Mouse (Mus musculus): ENCODE measurements around the gene Tmbim6.
"Not testable (repeated sequence)": the region's sequence is repeated elsewhere in the genome, so short reads cannot be mapped to it uniquely, and the experiment has no call there.

Tmbim6 gene

DNA sequence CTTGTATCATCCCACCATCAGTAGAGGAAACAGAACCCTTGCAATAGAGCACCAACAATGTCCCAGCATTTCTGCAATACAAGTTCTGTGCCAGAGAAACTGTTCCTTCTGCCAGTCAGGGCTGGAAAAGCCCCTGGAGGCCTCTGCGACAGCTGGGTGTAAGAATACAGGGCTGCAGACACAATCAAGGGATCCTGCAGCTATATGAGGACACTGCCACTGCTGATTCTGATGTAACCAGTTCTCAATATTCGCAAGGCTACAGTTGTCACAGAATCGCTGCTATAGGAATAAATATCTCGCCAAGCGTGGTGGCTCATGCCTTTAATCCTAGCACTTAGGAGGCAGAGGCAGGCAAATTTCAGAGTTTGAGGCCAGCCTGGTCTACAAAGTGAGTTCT lies 16.4 kb upstream of the Tmbim6 start:
- in situ Hi-C loops (cut with MboI, MseI) = loop anchor here (5.0 kb wide), 1 partner anchor 54 kb away; no protein-coding TSS in a partner anchor

DNA sequence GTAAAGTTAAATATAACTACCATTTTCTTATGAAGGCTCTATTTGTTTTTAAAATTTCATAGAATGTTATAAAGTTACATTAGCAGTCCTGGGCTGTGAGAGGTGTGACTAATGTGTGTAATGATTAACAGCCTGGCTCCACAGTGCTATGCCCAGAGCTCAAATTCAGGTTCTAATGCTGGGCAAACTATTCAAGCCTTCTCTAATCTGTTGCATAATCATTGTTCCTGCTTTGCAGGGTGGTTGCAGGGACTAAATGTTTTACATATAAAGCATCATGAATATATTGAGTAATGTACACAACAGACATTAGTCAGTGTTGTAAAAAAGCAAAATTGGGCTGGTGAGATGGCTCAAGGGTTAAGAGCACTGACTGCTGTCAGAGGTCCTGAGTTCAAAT lies 9.8 kb upstream of the Tmbim6 start:
- in situ Hi-C loops (cut with MboI, MseI) = no loop called here

DNA sequence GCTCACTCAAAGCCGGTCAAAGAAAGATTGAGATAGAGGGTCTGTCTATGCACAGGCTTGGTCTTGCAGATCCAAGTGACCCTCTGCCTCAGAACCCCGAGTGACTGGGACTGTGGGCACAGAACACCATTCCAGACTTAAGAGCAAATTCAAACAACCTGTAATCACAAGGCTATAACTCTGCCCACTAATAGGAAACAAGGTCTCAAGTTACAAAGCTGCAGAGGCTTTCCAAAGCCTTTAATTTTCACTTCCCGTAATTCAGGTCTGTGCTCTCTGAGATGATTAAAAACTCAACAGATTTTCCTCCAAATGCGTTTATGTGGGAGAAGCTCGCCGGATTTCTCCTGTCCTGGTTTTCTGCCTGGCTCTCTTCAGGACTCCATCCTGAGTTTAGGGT lies 8.6 kb upstream of the Tmbim6 start:
- in situ Hi-C loops (cut with MboI, MseI) = no loop called here

DNA sequence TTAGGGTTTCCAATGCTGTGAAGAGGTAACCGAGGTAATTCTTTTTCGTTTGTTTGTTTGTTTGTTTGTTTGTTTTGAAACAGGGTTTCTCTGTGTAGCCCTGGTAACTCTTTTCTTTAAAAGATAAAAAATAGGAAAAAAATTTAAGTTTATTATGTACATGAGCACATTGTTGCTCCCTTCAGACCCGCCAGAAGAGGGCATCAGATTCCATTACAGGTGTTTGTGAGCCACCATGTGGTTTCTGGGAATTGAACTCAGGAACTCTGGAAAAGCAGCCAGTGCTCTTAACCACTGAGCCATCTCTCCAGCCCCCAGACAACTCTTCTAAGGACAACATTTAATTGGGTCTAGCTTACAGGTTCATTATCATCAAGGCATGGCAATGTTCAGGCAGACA lies 6.6 kb upstream of the Tmbim6 start:
- in situ Hi-C loops (cut with MboI, MseI) = not testable (repeated sequence)

DNA sequence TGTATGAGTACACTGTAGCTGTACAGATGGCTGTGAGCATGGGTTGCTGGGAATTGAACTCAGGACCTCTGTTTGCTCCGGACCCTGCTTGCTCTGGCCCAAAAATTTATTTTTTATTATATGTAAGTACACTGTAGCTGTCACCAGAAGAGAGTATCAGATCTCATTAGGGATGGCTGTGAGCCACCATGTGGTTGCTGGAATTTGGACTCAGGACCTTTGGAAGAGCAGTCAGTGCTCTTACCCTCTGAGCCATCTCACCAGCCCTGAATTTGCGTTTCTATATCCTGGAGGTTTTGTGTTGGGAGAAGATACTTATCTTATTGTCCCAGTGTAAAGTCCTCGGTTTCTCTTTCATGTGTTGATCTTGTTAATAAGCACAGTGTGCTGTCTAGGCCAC lies 5.9 kb upstream of the Tmbim6 start:
- in situ Hi-C loops (cut with MboI, MseI) = no loop called here

DNA sequence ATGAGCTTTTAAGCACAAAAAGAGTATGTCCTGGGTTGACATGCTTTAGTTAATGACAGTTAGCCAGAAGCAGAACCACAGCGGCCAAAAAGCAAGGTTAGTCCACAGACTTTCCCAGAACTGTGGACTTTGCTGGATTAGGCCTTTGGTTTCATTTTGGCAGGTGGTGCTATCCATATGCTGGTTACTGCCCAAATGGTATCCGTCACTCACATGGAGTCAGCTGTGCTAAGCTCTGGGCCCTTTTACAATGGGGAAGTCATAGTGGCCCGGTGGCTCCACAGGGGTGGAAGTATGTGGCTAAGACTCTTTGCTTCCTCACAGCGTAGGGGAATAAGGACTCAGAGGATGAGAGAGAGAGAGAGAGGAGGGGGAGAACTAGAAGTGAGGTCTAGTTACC lies 4.7 kb upstream of the Tmbim6 start:
- in situ Hi-C loops (cut with MboI, MseI) = no loop called here

DNA sequence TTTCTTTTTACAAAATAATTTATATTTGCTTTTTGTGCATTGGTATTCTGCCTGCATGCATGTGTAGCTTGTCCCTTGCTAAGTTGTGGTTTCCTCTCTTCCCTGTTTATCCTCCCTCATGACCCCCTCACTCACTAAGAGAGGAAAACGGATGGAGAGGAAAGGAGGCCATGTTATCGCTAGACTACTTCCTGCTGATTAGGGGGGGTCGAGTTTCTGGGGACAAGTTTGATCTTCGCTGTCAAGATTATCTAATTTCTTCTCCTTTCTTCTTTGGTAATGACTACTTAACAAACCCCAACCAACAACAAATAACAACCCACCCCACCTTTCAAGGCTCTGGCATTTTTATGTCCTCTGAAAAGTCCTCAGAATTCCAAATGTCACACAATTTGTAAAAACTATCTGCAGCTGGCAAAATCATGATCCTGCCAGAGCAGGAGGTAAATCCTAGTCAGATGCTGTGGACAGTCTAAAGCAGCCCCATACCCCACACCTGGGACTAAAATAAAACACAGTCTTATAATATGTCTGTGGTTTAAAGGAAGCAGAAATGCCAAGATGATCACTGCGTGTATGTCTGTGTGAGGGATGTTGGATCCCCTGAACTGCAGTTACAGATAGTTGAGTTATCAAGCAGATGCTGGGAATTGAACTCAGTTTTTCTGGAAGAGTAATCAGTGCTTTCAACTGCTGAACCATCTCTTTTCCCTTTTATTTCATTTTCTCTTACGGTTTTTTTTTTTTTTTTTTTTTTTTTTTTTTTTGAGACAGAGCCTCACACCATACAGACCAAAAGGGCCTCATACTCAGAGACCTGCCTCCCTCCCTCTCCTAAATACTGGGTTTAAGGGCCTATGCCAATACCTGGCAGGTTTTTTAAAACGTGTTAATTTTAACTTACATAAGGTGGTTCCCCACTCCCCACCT lies 1.9 kb upstream of the Tmbim6 start:
- in situ Hi-C loops (cut with MboI, MseI) = no loop called here

DNA sequence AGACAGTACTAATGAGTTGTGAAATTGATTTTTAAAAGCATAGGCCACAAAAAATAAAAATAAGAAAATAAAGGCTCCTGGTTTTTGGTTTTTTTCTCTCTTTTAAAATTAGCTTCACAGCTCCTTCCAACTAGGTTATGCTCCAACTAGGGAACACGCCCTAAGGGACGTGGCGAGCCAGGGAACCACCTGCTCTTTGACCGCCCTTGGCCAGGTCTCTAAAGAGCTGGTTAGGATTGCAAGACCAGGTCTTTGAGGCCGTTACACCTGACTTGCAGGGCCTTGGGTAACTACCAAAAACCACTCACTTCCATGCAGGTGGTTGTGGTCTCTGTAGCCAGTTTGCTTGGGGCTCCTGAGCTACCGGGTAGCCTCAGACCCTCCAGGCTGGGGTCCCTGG lies 707 bp upstream of the Tmbim6 start:
- in situ Hi-C loops (cut with MboI, MseI) = no loop called here

DNA sequence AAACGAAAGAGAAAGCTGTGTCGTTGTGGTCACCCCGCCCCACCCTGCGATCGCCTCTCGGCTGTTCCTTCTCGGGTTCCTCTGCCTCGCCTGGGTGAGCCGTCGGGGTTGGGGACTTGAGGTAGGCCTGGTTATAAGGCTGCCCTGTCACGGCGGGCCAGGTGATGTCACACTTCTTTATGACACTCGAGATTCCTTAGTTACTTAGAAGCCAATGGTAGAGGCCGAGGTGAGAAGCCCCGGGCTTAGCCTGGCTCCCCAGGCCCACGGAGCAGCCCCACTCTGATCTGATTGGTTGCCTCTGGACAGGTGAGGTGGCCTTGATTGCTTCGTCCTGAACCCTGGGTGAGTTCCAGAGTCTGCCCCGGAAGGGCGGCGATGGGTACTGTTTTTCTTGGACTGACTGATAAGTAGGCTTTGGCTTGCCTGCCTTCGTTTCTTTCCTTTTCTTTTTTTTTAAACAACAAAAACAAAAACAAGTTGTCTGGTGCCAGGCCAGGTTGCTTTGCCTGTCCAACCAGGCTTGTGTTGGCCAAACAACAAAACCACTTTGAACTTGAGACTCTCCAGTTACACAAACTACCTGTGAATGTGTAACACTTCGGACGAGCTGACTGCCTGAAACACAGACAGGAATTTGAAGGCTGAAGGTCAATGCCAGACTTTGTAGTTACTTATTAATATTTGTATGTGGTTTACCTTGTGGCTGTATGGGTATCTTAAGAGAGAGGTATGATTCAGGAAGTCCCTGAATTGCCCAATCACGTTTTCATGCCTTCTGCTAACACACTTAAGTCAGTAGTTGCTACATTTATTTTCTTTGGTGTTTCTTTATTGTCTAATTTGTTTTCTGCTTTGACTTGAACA lies 937 bp downstream of the Tmbim6 start:
- in situ Hi-C loops (cut with MboI, MseI) = no loop called here

DNA sequence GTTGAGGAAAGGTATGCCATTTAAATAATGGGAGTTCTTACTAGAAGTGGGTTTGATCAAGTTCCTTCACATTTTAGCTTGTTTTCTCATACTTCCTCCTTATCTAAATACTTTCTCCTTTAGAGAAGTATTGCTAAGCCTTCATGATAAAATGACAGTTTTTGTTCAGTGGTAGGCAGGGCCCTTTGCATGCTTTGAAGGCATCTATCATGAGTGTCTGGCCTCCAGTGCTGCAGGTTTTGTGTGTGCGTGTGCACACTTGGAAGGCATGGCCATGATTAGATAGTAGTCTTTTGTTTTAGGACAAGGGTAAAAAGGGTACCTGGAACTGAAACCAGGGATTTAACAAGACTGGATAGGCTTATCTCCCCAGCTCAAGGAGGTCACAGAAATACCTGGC lies 3.8 kb downstream of the Tmbim6 start:
- in situ Hi-C loops (cut with MboI, MseI) = no loop called here

DNA sequence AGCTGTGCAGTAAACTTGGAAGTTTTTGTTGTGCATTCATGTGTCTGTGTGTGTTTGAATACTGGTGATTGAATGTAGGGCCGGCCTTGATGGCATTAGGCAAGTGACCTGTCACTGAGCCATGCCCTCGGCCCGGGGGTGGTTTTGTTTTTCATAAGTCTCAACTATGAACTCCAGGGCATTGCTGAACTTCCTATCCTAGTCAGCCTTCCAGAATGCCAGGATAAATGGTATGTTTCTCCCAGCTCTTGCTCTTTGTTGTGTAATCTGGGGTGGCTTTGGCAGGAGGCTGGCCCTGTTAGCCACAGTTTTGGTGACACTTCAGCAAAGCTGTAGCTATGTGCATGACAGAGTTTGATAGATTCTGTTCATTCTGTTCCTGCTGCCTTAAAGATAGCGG lies 4.2 kb downstream of the Tmbim6 start:
- in situ Hi-C loops (cut with MboI, MseI) = no loop called here

DNA sequence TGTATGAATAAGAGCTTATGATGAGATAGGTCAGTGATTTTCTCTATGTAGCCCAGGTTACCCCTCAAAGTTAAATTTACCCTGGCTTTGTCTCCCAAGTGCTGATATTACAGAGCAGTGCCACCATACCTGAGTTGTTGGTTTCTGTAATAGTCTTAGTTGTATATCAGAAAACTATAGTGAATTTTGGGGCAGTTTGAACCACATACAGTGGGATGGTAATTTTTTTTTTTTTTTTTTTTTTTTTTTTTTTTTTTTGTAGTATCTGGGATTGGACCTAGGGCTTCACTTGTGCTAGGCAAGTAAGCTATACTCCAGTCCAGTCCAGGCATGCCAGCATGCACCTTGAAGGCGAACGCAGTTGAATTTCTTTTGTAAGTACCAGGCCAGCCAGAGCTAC lies 4.9 kb downstream of the Tmbim6 start:
- in situ Hi-C loops (cut with MboI, MseI) = no loop called here

DNA sequence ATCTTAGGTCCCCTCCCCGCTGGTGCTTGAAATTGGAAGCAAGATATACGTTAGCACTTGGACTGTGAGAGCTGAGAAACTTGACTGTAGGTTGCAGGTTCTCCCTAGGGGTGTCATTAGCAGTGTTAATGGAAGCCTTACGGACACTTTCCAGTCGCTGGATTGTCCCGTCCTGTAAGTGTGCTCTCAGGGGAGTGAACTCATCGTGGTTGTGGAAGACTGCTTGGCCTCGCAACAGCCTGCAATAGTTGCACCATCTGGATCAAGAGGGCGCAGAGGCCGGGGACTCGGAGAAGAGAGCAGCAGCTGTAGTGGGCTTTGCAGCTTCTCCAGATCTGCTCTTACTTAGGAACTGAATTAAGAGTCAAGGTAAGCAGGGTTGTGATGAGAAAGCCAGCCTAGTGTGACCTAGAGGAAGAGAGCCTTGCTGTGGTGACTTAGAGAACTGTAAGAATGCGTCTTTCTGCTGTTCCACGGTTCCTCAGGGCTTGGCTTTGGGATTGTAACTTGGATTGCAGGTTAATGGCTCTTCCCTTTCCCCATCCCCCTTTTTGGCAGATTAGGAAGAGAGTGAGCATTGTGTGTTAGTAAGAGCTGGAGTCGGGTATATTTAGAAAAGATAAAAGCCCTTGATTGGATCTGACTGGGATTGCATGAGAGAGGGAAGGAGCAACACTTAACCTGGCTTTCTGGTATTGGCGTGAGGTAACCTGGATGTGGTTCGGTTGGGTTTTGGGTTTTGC lies 7.0 kb downstream of the Tmbim6 start:
- in situ Hi-C loops (cut with MboI, MseI) = no loop called here

DNA sequence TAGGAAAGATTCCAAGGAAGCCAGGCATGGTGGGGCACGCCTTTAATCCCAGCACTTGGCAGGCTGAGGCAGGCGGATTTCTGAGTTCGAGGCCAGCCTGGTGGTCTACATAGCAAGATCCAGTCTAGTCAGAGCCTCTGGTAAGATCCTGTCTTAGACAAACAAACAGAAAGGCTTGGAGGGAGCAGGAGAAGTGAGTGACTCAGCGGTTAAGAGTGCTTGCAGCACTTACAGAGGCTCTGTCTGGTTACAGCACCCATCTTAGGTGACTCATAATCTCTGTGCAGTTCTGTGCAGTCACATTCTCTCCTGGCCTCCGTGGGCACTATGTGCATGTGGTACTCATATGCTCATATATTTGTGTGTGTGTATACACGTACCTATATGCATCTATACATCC lies 7.9 kb downstream of the Tmbim6 start:
- in situ Hi-C loops (cut with MboI, MseI) = no loop called here

DNA sequence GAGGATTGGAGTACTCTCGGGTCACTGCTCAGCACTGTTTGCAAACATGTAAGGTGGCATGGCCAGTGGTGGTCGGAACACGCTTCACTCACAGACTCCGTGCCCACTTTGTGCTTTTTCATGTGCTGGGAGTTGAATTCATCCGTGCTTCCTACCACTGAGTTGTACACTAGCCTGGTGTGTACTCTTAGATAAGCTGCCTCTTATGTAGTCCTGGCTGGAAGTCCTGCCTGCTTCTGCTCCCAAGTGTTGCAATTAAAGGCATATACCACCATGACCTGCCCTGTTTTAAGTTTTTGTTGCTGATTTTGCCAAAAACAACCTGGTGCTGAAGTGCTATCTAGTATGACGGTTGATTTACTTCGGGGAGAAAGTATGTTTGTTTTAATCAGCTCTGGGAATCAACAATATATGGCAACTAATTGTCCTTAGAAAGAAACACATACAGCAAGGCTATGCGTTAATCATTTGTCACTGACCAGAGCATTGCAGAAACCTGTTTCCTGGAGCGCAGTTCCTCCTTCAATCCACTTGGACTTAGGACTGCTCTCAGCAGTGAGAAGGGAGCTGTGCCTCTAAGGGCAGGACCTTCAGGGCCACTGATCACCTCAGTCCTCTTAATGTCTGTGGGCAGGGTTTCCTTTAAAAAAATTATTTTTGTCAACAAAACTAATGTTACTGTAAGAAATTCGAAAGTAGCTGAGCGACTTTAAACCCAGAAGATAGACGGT lies 10.6 kb downstream of the Tmbim6 start:
- in situ Hi-C loops (cut with MboI, MseI) = no loop called here

DNA sequence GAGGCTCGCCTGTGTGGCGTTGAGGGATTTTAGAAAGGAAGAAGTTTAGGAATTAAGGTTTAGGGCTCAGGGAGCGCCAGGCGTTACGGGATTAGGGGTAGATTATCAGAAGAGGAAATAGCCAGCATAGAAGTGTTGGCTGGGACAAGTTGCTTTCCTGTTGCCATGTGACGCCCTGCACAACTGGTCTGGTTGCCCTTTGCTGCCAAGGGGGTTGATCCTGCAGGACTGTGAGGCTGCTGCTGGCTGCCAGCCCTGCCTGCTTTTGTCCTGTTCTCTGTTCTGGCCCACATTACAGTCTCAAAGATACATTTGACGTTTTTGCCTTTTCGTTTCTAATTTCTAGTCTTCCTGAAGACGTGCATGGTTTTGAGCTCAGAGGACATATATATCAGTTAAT lies 12.5 kb downstream of the Tmbim6 start:
- in situ Hi-C loops (cut with MboI, MseI) = no loop called here

DNA sequence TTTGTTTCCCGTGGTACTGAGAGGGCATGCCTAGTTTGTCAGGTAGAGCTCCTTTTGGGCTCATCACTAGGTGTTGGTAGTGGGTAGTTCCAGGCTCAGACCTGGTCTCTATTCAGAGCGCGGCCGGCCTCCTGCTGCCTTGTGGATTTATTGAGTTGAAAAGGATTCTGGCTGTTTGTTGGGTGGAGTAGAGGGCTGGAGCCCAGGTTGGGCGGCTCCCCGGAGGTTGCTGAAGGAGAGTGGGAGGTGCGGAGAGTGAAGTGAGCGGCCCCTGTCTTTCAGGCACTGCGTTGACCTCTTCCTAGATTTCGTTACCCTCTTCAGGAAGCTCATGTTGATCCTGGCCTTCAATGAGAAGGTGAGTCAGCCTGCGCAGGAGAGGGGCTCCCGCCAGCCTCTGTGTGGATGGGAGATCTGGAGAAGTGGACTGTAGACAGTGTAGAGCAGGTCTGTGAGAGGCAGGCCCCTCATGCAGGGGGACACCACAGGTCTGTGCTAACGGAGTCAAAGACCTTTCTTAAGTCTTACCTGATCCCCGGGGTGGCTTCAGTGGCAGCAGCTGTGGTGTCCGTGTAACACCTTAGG lies 14.4 kb downstream of the Tmbim6 start:
- in situ Hi-C loops (cut with MboI, MseI) = no loop called here

DNA sequence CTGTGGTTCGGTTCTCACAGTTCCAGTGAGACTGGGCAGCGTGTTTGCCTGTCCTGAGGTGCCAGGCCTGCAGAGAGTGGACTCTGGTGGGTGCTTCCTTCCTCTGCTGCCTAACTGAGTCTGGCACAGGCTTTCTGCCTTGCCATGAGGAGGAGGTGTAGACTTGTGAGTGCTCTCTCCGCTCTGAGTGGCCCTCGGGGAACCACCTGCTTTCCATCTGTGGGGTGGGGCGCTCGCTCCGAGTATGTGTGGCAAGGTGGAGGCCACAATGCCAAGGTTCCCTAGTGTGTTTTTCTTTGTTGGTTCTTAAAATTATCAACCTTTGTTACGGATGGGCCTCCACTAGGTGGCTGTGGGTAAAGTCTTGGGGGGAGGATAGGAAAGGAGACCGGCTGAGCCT lies 16.2 kb downstream of the Tmbim6 start:
- in situ Hi-C loops (cut with MboI, MseI) = no loop called here

DNA sequence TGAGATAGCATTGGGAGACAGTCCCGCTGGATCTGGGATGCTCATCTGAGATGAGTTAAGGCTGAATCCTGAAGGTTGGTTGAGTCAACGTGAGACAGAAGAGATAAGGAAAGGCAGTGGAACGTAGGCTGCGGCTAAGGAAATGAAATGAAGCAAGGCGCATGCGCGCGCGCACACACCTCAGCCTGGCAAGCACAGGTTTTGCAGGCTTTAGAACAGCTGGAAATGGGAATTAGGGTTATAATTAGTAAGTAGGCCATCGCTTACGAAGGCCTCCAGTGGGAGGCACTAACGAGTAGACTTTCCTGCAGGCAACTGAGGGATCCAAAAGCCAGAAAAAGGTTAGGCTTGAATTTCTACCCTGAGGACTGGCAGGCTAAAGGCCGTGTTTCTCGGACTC lies 19.1 kb downstream of the Tmbim6 start:
- in situ Hi-C loops (cut with MboI, MseI) = no loop called here

DNA sequence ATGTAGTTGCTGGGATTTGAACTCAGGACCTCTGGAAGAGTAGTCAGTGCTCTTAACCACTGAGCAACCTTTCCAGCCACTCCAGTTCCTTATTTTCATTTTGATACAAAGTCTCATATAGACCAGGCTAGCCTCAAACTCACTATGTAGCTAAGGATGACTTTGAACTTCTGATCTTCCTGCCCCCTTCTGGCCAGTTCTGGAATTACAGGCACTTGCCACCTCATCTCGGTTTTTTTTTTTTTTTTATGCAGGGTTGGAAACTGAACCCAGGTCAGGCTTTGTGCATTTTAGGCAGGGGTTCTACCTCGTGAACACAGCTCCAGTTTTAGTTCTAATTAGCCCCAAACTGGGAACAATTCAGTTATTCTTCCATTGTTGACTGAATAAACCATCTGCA lies 23.1 kb downstream of the Tmbim6 start:
- in situ Hi-C loops (cut with MboI, MseI) = no loop called here

DNA sequence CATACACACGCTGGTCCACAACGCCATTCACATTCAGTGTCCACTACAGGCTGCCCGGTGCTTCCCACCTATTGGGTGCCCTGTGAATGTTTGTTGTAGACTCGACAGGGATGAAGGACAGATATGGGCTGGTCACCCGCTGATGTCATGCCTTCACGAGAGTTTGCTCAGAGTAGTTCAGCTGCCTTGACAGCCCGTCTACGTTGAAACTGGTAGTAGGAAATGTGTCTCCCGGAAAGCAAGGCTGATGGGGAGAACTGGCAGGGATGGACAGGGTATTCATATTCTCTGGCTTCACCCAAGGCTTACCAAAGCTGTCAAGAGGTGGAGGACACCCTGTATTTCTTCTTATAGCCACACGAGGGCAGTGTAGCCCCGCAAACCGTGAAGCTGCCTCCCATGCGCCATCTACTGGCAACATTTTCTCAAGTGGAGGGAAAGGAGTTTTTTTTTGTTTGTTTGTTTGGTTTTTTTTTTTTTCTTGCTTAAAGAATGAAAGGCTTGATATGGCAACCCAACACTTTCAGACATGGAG lies 23.7 kb downstream of the Tmbim6 start:
- in situ Hi-C loops (cut with MboI, MseI) = no loop called here

Measured in regulatory T cell (primary cell).